Mouse (Mus musculus) cerebellum, adult 8-10 months (tissue): ENCODE results near the gene Fam214b.

ENCODE experiments used
- DNase-seq: peaks from one replicate; pipeline ENCODE4 v3.0.0; 2022

The Fam214b gene

DNA sequence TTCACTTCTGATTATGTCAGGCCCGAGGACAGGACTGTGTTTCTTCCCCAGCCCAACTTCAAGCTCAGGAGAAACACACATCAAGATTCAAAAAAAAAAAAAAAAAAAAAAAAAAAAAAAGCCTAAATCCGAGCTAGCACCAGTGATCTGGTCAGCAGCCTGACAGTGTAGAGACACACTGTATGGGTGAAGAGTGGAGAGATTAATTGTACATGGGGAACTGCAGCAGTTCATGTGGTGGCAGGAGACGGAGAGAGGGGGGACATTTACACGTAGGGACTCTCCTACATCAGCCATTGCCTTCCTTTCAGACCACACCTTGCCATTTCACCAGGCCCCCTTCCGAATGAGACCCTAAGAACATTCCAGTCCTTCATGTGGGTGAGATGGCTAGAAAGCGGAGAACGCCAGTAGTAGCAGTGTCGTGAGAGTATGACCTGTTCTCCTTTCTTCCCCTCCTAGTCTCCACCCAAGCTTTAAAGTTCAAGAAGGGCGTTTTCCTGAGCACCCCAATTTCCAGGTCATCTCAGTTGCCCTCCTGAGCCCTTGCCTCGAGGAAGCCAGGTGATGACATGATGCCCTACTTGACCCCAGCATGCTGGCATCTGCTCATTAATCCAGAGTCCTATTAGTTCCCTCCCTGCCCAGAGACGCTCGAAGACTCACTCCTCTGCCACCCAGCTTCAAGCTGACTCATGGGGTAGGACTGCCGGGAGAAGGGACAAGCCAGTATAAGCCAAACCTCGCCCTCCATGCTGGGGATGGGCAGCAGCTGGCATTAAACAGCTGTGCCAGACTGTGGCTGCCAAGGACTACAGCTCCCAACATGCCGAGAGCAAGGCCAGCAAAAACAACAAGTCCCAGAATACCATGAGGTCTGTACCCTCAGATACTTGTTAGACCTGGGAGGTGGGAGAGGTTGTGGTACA lies 7.2 kb downstream of the Fam214b start:
- no peak for DNase-seq

DNA sequence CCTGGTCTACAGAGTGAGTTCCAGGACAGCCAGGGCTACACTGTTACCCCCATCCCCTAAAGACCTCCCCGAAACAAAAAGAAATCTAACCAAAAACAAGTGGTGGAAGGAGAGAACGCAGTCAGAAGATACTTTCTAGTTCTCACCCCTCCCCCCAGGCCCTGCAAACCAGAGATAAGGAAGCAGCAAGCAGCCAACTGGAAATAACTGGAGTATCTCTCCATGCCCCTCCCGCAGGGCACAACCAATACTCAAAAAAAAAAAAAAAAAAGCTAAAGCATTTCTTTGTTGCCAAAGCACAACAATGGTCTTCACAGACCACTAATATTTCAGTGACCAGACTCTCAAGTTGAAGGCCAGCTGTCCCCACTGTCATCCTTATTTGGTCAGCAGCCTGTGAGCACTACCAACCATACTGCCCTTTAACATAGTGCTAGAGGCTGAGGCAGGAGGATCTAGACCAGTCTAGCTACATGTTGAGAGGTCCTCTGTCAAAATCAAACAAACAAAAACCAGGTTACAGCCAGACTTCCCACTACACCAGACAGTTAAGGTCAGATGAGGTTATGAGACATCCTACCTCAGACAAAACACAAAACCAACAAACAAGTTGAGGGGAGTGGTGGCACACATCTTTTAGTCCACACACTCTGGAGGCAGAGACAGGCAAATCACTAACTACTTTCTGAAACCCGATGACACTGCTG lies 8.0 kb downstream of the Fam214b start:
- no peak for DNase-seq

DNA sequence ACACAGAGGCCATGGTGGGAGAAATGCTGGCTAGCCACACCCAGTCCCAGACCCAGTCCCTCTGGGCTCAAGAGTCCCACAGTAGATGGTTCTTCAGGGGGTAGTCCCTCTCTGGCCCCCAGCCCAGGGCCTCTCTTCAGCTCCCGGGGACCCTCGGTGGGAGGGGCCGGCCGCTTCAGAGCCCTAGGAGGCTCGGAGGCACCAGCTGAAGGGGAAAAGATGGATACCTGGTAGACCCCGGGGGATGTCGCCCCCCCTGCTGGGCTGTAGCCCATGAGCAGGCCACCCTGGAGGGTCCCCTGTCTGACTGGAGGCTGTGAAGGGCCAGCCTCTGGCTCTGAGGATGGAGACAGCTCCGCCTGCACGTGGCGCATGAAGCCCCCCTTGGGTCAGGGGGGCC lies 9.7 kb downstream of the Fam214b start:
- no peak for DNase-seq

DNA sequence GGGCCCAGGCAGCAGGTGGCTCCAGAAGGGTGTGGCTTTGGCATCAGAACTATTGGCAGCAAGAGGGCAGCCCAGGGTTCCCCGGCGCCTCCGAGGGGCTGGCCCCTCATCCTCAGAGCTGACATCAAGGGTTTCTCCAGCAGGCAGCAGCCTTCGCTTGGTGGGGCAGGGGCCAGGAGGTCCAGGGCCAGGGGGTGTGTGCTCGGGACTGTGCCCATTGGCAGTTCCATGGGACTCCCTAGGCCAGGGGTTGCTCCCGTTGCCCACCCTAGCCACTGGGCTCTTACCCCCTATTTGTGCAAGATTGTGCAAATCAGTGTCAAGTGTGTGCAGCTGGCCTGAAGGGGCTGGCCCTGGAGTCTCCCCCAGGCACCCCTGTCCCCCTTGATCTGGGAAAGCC lies 10.2 kb downstream of the Fam214b start:
- no peak for DNase-seq

DNA sequence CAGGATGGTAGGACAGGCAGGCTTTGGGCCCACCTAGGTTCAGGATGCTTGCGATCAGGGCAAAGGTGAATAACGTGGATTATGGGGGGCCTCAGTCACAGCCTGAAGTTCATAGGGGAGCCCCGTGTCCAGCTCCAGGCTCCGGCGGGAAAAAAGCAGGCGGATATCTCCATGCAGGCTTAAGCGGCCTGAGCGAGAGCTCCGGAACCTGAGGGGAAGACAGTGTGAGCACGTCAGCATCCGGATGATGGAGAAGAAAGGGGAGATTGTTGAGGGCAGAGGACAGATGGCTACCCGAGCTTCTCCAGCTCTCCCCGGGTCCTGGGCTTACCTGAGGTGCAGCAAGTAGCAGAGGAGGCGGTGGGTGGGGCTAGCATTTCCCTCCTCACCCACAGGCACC lies 12.5 kb downstream of the Fam214b start:
- no peak for DNase-seq

DNA sequence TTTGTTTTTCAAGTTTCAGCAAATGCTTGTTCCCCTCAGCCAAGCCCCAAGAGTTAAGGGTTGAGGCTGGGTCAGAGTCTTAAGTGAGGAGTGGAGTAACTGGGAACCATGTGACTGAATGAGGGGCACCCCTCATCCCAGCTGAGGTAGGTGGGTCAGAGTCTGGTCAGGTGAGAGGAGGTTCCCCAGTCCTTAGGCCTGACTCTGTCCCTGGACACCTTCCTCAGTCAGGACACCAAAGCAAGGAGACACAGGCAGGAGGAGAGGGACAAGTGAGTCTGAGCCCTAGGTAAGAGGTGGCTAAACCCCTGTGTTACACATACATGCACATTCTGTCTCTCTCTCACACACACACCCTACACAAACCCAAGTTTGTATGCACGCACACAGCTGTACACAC lies 13.5 kb downstream of the Fam214b start:
- no peak for DNase-seq

DNA sequence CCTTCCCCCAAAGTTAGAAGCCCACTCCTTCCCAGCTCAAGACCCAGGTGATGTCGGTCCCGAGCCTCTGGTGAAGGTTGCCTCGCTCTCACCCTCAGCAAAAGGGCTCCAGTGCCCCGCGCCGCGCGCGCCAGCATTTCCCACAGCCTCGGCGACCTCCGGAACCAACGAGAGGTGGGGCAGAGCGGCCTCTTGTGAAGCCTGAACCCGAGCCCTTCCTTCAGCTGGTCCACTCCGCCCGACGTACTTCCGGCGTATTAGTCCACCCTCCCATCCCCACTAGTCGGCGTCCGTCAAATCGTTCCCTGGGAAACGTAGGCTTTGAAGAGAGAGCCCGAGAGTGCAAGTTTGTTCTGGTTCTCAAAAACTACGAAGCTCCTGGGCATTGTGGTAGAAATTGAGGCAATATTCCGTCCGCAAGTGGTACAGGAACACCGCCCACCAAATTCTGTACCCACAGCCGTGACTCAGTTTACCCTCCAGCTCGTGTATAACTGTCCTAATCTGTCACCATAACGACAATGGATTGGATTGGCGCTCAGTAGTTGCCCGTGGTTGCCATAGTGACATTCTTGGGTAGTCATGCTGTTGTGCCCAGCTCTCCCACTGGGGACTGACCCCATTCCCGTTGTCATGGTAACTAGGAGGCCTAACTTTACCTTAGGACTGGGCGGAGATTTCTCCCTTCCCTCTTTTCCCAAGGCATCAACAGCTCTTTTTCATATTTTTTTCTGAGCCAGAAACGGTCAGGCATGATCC lies 14.6 kb downstream of the Fam214b start, which contains the start of gene Stoml2:
TSS of gene Stoml2 (minus strand) at position 474 of the 759 bp plus-strand sequence.
- peak; percentile 93 for DNase-seq

DNA sequence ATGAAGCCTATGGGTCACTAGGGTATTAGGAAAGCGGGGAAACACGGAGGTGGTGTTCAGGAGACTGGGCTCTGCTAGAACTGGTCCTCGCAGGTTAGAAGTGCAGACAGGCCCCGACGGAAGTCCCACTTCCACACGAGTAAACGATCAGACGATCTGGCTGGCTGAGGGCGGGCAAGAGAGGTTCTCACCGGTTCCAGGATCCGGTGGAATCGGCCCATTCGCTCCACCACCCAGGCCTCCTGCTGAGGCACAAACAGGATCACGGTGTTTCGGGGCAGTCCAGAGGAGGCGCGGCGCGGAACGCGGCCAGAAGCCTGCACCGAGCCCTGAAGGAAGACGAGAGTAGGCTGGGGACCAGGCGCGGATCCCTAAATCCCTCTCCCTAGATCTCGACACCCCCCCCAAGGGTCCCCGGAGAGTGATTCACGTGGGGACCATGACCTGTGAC lies 15.2 kb downstream of the Fam214b start:
- DNase-seq, result no peak

DNA sequence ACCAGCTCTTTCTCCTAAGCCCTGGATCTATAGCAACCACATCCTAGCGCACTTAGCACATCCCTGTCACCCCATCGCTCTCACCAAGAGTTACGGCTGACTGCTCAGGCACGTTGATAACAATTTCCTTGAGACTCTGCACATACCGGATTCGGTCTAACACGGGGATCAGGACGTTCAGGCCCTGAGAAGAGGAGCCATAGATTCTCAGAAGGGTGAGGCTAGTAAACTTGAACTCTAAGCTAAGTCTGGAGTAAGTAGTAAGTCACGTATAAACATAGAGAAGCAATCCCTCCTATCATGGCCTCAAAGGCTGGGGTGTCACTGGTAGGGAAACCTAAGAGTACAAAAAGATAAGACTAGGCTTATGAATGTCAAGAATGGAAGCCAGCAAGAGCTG lies 15.7 kb downstream of the Fam214b start:
- no peak for DNase-seq

DNA sequence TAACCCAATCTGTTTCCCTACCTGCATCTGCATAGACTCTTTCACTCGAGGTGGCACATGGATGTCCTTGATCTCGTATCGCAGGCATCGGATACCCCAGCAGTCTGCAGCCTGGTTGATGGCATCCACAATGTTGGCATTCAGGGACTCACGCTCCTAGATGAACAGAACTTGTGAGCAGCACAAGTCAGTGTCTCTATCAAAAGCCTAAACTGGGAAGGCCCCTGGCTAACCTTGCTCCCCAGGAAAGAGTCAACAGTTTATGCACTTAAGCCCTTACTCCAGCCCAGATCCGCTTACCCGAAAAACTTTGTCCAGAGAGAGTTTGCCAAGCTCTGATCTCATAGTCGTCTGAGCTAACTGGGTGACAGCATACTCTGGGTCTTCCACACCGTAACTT lies 16.3 kb downstream of the Fam214b start:
- DNase-seq, result no peak

DNA sequence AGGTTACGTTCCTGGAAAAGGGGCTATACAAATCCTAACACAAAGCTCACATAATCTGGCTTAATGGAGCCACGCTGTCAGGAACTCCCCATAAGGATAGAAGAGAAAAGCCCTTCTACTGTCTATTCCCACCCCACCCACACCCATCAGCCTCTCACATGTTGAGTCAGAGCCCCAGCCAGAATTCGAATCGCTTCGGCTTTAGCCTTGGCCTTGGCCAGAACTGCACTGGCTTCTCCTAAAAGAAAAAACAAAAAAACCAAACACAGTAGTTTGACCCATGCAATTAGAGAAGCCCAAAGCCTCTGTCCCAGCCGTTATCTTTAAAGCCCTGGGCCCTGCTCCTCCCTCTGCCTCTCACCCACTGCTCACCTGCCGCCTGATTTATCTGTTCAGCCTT lies 16.9 kb downstream of the Fam214b start:
- no peak for DNase-seq

DNA sequence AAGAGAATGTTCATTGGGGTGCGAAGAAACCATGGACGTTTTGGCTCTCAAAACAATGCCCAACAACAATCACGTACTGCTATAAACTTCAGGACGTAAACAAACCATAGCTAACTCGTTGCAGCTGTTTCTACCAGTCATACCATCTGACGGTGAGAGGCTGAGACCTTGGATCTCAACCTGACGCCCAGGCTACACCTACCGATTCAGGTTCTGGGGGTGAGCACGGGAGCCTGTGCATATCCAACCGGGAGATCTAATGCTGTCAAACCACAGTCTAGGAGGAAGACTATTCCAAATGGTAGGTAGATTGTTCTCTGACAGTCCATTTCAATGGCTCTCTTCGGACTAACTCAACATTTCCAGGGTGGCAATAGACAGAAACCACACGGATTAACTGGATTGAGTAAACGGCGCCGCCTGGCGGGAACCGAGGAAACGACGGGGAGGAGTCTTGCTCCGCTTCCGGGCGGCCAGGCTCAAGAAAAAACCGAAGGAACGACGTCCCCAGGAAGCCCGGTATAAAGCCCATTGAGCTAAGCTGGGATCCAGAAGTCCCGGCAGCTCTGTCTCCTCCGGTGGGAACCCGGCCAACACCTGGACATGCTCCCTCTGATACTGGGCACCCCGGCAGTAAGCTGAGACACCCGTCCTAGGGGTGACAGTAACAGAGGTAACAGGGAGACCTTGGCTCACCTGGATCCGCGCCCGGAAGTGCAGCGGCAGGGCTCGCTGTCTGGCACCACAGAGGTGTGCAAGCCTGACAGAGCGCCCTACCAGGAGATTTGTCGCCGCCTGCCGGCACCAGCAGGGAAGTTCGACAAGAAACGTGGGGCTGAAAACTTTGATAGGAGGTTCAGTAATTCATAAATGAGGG lies 20.7 kb downstream of the Fam214b start, which contains the start of gene Pigo:
TSS of gene Pigo (minus strand) at position 736 of the 877 bp plus-strand sequence.
- DNase-seq, result peak; percentile 98

DNA sequence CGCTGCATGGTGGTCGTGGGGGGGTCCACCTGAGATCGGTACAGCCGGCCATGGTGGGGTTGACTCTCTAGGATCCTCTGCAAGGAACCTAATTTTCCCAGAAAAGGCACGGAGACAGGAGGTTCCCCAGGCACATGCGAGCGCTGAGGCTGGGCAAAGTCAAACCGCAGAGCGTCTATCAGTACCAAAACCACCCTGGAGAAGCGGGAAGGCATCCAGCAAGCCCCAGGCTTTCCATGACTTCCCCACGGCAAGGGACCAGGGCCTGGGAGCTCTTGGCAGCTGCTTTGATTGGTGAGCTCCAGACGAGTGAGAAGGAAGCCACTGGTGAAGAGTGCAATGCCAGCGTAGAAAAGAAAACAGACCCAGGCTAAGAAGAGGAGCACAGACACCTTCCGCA lies 21.3 kb downstream of the Fam214b start:
- DNase-seq, result no peak

DNA sequence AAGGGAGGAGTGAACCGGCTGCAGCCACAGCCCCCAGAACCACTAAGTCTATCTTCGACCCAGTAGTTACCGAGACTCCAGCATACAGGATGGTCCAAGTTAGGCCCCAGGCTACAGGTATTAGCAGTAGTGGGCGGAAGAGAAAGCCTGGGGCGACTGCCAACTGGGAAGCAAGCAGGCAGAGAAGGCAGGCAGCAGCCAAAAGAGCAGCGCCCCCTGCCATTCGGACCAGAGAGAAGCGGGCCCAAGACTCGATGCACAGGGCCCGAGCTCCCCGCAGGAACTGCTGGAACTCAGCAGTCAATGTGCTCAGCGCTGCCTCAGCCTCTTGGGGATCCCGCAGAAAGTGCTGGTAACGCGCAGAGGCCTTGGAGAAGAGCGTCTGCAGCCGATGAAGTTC lies 24.7 kb downstream of the Fam214b start:
- DNase-seq, result no peak

DNA sequence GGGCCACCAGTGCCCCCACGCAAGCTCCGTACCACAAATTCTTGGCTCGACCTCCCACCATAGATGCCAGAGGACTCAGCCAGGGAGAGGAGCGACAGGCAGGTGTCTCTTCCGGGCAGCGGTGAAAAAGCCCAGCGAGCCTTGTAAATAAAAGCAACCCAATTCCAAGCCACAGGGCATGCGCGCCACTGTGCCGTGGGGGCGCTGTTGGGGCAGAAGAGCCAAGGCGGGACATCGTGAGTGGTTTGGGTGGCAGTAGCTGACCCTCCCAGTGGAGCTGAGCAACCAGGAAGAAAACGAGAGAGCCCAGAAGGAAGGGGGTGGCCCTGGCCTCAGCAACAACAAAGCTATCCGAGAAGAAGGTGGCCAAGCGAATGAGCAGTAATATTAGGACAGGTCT lies 25.1 kb downstream of the Fam214b start:
- DNase-seq, result no peak

DNA sequence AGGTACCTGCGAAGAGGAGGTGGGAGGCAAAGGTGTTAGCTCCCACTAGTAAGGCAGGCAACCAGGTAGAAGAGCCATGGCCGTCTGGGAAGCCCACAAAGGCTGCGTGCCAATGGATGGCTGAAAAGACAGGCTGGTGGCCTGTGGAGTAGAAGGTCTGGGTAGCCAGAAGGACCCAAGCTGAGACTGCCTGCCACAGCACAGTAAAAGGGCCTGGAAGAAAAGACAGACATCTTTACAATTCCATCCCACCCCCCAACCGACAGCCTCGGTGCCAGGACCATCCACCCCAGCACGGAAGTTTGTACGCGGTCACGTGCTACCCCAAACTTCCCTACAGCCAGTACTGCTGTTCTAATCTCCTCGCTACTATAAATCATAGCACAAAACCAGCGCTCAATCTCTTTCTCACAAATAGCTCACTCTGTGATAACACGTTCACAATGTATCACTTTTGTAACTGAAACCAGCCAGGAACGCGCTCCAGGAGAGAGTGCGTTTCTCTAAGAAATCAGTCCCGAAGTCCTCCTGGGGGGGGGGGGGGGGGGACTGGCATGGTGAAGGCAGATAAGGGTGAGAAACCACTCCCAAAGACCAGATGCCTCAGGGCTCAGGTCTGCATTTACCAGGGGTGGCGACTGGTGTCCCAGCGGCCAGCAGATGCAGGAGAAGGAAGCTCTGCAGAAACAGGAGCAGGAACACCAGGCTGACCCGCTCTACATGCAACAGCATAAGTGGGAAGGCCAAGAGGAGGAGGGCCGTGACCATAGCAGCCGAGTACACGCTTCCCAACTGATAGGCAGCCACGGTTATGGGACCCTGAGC lies 26.2 kb downstream of the Fam214b start:
- DNase-seq, result no peak

DNA sequence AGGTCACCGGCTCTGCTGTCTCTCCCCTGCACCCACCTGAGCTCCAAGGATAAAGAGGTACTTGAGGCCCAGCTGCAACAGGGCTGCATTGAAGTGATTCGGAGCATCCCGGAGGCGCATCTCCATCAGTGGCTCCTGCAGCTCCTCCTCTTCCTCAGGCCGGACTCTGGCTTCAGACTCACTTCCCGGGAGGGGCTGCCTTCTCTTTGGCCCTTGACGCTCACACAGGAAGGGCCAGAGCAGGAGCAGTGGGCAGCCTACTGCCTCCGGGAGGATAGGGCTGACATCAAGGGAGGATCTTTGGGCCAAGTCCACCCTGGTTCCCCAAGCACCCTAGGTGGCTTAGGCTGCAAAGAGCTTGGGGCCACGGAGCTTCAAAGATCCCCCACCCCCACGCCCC lies 26.8 kb downstream of the Fam214b start:
- DNase-seq, result no peak

DNA sequence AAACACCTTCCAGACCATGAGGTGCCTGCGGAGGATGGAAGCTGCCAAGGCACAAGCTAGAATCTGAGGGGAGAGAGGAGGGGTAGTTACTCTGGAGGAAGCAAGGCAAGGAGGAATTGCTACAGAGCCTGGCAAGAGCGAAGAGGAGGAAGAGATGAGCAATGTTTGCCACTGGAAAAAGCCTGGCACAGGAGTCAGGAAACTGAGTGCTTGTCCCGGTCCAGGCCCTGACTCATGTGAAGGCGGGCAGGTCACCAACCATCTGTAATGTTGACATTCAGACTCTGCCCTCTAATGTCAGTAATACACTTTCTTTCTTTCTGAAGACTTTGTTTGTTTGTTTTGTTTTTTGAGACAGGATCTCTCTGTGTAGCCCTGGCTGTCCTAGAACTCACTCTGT lies 27.9 kb downstream of the Fam214b start:
- DNase-seq, result no peak

DNA sequence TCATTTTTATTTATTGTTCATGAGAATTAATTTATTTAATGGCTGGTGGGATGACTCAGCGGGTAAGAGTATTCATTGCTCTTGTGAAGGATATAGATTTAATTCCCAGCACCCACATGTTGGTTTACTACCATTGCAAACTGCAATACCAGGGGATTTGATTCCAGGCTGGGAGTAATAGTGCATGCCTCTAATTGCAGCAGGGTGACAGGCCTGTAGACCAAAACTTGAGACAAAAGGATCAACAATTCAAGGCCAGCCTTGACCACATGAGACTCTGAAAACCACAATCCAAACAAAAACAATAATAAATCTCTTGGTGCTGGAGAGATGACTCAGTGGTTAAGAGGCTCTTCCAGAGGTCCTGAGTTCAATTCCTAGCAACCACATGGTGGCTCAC lies 33.9 kb downstream of the Fam214b start:
- DNase-seq, result no peak

DNA sequence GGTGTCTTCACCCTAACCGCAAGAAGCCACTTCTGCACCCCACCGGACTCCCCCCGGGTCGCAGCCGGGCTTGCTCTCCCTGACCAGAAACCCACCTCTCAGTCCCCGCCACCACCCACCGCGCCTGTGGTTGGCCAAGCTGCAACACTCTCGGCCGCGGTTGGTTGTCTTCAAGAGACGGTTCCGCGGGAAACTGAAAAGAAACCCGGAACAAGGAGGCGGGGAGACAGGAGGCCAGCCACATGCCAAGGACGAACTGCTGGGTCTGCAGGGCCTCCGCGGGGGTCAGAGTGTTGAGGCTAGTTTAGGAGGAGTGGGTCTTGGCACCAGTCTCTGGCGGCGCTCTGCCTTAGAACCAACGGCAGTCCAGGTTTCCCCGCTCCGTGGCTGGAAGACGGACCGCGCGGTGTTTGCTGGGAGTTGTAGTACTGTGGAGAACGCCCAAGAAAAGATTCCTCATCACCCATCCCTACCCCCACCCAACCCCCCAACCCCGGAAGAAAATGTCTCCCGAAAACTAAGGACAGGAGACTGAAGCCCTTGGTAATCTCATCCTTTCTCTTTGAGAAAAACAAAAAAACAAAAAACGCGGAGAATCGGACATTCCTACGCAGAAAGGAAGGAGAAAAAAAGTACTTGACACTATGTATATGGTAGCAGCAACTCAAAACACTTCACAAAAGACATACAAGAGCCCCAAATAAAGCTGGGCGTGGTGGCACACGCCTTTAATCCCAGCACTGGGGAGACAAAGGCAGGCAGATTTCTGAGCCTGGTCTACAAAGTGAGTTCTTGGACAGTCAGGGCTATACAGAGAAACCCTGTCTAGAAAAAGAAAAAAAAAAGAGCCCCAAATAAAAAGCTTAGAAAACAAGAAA lies 35.6 kb downstream of the Fam214b start, which contains the start of gene Fancg:
TSS of gene Fancg (minus strand) at position 346 of the 878 bp plus-strand sequence.
- peak; percentile 73 for DNase-seq
